Mouse (Mus musculus) urinary bladder, adult 18-20 months (tissue): Measurements from ENCODE around the gene Dnajc13.

Source experiments
- DNase-seq, 2 experiments: peaks; one replicate each; pipeline ENCODE4 v3.0.0; 2022; ENCODE audit warnings: low spot score in 2 of 2, mixed read lengths in 2 of 2

Gene Dnajc13

GRCm38 (mm10) chr9:104262823-104263352 lies at the start of gene Dnajc13:
TSS of gene Dnajc13 (minus strand) at chr9:104262930.
- DNase-seq: peak; percentile 98 to 99

GRCm38 (mm10) chr9:104306734-104307133 lies 44.0 kb upstream of the Dnajc13 start:
- peak; percentile 49 to 61 for DNase-seq

DNA sequence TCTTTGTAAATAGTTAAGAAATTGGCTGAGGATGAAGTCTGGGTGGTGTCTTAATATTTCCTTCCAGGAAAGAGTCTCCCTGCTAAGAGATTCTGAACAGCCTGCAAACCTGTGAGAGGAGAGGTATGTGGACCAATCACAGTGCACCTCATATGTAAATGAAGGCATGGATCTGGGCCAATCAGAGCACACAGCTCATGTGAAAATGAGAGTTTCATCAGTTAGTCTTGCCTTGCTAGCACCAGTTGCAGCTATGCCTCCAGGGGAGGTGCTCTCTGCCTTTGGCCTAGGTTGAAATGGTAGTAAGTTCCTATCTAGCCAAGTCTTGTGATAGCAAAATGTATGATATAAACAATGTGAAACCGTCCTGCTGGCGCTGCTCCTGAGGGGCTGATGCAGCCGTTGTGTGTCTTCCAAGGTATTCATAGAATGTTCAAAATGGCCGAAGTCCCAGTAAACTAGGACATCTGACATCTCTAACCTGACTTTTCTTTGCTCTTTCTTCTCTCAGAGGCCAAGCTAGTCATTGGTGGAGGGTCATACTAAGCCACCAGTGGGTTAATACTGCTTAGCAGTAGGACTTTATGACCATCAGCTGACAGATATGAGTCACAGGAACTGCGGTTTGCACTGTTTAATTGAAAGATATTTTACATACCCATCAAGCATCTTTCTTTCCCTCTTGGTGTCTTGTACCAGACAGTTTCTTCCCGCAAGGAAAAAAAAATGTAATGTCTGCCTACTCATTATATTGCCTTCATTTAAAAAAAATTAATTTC lies 42.8 kb upstream of the Dnajc13 start:
- DNase-seq: no peak

DNA sequence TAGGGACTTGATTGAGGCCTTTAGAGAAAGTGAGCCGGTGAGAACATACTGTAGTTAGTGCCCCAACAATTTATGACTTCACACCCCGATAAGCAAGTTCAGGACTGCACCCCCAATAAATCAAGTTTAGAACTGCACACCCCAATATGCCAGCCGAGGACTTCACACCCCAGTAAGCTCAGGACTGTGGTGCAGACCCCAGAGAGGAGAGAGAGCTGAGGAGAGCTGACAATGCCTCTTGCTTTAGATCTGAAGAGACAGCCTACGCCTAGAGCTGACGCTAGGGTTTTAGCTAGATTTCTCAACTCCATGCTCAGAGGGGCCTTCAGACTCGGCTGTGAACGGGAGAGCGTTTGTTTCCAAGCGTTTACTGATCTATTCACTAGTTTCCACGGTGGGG lies 42.1 kb upstream of the Dnajc13 start:
- no peak for DNase-seq

DNA sequence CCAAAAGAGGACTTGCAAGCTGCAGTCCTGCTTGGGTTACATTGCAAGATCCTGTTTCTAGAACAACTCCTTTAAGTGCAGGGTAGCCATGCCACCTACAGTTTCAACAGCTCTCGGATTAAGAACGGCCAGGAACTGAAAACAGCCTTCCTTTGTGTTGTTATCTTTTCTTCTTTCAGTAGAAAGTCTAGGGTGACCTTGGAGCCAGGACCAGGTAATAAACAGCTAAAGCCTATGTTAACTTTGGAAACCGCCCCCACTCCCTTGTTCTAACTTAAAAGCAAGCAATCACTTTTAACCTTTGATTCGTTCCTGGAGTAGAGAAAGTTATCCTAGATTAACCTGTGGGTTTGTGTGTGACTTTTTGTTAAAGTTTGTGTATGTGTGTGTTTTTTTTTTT lies 41.6 kb upstream of the Dnajc13 start:
- no peak for DNase-seq

DNA sequence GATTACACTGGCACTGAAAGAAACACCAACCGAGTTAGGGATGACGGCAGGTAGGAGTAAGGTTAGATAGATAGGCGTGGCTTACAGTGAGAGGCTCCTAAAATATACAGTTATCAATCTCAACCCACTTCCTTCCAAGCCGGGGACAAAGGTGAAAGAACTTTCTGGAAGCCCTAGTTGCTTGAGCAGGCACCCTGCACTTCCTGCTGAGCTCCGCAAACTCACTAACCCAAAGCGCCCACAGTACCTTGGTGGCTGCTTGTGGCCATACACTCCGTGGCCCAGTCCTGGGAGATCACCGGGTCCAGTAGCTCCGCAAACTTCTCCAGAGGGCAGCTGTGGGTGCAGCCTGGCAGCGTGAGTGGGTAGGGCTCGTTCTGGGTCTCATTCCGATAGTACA lies 37.8 kb upstream of the Dnajc13 start:
- no peak for DNase-seq

DNA sequence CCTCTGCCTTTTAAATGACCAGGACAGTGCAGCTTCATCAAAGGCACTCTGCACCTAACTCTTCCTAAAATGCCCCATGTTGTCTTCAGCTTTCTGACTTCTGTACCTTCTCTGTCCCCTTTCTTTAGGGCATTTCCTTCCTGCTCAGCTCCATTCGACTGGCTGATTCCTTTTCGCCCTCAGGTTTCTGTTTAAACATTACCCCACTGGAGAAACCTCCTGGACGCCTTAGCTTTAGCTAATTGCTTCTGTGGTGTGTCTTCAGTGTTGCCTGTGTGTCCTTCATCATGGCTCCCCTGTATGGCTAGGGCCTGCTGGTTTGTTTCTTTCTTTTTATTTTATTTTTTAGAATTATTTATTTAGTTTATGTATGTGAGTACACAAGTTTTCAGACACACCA lies 34.3 kb upstream of the Dnajc13 start:
- no peak for DNase-seq

DNA sequence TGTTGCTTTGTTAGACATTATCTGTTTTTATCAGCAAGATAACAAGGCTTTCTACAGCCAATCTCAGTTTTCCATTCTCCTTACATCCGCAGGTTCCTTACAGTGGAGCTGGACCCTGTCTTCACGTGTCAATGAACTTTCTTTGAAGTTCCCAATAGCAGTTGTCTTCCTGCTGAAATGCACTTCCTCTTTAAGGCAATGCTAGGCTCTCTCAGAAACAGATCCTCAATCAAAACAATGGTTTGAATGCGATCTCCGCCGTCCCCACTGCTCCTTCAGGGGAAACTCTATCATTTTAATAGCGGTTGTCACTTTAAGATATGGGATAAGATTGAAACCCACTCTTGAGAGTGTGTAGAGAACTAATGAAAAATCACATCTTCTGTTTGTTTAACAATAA lies 22.2 kb upstream of the Dnajc13 start:
- DNase-seq: no peak

DNA sequence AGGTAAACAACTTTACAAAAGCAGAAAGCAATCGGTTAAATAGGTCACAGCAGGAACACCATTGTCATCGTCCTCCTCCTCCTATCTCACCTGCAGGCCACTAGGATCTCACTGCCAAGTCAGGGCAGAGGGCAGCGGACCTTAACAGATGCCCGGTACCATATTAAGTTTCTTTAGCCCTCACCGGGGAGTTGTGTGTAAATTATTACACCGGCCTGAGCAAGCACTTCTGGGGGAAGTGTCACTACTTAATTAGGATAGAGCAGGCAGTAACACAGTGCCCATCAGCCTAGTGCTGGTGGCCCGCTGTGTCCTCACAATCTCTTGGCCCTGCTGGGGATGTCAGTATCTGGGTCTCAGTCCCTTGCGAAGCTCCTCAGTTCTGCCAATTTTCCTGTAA lies 19.8 kb upstream of the Dnajc13 start:
- no peak for DNase-seq

- no peak for DNase-seq
Observed at GRCm38 (mm10) chr9:104281737-104282136, 19.0 kb upstream of the Dnajc13 start.

DNA sequence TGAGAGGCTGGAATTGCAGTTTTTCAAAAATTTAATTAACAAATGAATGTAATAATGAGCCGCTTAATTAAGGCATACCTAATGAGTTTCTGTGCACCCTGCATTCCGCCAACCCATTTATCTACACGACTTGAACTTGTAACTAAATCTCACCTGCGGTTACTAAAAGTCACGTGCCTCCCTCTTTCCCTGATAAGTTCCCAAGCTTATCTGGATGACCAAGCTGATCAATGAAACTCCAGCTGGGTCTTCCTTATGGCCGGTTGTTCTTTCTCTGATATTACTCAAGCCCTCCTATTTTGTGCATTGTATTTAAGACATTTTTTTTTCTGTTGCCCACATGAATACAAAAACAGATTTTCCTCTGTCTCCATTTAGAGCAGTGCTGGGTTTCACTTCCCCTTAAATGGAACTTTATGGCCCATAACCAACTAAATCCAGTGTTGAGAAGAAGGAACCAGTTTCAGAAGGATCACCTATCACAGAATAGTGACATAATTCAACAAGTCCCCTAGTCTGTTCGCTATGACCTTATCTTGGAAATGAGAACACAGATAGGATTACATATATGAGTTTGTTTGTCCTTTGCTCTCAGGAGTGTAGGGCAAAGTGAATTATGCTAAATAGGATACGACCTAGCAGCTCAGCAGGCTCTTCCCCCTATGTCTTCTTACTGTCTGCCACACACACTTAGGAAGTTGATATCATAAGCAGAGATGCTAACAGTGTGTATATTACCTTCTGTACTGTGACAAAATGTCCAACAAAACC lies 18.2 kb upstream of the Dnajc13 start:
- no peak for DNase-seq

DNA sequence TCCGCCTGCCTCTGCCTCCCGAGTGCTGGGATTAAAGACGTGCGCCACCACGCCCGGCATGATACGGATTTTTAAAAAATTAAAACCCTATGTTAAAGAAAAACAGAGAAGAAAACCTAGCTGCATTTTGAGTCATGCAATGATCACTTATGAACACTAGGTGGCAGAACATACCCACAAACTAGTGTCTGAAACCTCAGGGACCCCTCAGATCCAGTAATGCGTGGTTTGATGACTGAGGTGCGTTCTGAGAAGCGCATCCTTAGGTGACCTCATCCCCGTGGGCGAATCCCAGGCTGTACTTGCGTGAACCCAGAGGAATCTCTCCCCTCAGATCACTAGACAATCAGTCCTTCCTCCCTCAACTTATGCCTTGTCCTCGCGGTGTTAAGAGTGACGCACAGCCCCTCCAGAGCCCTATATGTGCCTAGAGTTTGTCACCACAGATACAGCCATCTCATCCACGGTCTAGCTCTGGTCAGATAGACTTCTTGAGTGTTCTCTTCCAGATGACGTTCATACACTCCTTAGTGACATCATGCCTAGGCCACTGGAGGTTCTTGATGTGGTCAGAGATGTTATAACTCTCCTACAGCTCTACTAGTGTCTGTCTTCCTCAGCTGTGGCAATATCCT lies 14.9 kb upstream of the Dnajc13 start:
- peak in 1 of 2 experiments; percentile 23 for DNase-seq

DNA sequence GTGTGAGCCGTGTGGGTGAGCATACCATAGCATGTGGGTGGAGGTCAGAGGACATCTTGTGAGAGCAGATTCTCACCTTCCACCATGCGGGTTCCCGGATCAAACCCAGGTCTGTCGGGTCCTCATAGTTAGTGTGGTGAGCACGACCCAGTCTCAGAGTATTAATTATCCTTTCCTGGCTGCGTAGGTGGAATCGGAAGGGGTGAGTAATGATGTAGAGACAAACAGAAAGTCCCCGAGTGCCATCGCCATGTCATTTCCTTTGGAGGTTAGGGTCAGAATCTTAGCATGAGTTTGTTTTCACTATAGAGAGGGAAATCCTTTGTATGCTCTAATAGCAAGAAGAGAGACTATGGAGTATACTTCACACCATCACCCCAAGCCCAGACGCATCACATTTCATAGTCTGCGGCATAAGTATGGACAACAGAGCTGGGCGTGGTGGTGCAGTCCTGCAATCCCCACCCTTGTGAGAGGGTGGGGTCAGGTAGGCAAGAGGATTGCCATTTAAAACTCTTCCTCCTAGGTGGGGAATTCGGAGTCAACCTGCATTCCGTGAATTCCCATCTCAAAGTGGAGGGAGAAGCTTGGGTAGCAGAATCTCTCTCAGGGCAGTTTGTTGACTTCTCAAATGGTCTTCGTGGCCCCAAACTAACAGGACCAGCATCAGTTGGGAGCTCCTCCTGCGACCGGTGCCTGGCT lies 12.5 kb upstream of the Dnajc13 start:
- DNase-seq: no peak

- no peak for DNase-seq
Observed at GRCm38 (mm10) chr9:104272057-104272456, 9.3 kb upstream of the Dnajc13 start.

DNA sequence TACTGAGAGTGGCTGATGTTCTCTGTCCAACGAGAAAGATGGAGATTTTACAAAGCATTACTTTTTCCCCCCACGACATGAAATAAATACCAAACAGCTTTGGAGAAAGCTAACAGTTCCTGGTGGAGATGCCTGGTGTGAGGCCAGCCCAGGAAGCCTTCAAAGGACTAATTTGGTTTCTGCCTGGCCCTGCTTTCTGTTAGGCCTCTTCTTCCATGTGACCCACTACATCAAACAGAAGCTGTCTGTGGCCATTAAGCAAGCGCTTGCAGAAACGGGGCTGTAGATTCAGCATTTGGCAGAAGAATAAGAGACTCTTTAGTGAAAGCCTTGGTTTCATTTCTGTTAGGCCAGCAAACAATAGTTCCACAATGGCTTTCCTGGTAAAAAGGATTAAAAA lies 8.9 kb upstream of the Dnajc13 start:
- no peak for DNase-seq

DNA sequence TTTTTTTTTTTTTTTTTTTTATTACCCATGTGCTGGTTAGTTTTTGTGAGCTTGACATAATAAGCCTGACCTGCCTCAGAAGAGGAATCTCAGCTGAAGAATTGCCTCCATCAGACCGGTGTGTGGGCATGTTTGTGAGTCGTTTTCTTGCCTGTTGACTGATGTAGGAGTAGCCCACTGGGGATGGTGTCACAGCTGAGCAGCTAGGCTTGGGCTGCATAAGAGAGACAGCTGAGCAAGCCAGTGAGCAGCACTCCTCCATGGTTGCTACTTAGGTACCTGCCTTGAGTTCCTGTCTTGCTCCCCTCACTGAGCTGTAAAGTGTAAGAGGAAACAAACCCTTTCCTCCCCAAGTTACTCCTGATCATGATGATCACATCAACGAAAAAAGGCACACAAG lies 7.2 kb upstream of the Dnajc13 start:
- no peak for DNase-seq

GRCm38 (mm10) chr9:104269349-104269871 lies 6.7 kb upstream of the Dnajc13 start:
- DNase-seq: no peak

DNA sequence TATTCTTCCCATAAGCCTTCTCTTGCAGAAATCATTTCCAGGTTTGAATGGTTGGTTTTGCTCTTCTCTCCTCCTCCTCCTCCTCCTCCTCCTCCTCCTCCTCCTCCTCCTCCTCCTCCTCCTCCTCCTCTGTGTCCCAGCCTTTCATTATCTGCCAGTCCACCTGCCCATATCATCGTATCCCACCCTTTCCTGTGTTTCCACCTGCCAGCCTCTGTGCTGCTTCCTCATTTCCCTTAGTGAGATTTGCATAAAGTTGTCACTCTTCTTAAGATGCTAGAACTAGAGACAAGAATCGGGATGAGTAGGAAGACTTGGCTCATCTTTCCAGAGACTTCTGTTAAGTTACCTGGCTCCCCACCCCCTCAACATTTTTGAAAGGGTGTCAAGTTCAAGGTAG lies 1.8 kb upstream of the Dnajc13 start:
- DNase-seq: no peak

DNA sequence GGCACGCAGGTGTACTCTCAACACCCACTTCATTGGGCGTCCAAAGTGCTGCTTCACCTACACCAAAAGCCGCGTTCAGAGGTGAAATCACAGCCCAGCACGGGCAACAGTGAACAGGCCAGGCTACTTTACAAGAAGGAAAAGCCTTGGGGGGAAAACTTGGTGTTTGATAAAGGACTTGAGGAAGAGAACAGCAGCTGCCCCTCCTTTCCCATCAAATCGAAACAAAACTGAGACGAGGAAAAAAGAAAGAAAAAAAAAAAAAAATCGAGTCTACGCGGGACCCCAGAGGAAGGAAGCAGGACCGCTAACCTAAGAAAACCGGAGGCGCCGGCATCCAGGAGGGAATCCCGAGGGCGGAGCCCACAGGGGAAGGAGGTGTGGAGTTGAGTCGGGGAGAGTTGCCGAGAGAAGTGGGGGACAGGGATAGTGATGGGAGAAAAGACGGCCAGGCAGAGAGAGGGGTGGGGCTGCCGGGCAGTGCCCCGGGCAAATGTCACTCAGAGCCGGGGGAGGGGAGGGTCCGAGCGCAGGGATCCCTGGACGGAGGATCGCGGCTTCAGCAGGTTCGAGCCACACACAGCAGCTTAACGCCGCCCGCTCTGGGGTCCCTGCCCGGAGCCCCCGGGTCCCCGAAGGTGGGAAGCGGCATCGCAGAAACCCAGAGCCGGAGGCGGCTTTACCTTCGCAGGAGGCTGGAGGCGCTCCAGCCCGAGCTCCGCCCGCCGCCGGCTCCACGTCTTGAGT lies 541 bp downstream of the Dnajc13 start:
- peak in 1 of 2 experiments; percentile 12 for DNase-seq

- no peak for DNase-seq
Observed at GRCm38 (mm10) chr9:104260306-104260705, 2.4 kb downstream of the Dnajc13 start.

DNA sequence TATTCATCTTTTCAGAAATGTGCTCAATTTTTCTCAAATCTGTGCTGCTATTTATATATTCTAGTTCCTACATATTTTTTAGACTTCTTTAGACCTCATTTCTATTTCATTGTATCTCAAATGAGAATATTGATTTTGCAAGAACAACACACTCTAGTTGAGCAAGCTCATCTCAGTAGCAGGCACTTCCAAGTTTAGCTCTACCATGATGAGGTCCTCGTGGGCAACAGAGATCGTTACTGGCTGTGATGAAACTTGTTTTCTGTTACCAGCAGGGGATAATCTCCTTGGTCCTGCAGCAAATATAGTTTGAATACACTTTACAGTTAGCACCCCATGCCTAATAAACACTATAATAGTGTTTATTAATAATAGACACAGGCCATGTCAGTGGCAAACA lies 6.6 kb downstream of the Dnajc13 start:
- DNase-seq: no peak
